Mouse (Mus musculus) liver, embryonic 14.5 days (tissue): Measurements from ENCODE around the gene Kcnip4.

ENCODE experiments used
- CTCF ChIP-seq: IDR thresholded peaks from 2 replicates; pipeline ENCODE4 v1.5.1; 2016; ENCODE audit warnings: antibody characterized with exemption, low read depth, control low read depth
- EP300 ChIP-seq: IDR thresholded peaks from 2 replicates; pipeline ENCODE4 v1.6.1; 2016; ENCODE audit warnings: antibody characterized with exemption, low read depth

DNA sequence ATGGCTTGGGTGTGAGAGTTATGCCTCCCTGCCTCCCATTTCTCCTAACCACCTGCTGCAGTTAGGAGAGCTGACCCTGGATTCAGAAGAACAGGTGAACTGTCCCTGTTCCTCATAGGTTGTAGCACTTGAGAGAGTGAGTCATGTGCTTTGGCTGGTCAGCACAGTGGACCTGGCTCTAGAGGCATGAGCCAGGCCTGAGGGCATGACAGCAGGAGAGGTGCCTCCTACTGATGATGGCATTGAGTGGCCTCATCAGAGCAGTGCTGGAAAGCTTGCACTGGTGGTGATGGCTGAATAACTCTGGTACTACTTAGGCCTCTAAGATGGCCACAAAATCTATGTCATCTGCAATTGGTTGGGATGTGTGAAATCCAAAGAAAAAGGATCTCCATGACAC, 776.1 kb downstream of the Kcnip4 start:
- TF ChIP-seq EP300 = no peak
- TF ChIP-seq CTCF = no peak
